Mouse (Mus musculus): ENCODE measurements around the gene Cdip1.
A peak's percentile ranks its signal among the peaks of the same experiment; 100 is the strongest.

DNA sequence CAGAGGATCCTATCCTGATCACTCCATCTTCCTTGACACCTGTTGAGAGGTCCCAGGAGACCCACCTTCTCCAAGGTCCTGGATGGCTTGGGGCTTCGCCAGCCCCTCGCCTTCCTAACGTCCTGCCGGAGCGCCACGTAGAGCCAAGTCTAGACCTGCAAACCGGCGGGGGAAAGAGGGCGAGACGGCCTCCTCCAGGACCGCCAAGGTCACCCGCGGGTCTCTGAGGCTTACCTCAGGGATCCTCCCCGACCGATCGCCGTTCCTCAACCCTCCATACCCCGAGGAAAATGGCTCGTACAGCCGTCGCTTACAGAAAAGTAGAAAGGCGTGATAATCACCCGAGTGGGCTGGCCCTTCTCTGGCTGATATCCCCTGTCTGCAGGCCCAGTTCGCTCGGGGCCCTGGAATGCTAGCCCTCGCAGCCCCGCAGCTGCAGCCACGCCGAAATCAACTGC is 752 bp downstream of the Cdip1 start:
- TF ChIP-seq CTCF (IDR thresholded peaks at IDR 0.05; ENCODE audit: low read depth) (0 out of 2 replicates have a peak, but pooled peaks have one; percentile 1), EP300 (optimal IDR thresholded peaks at IDR 0.05) (no peak)

All from stomach, postnatal 0 days (tissue).